Mouse (Mus musculus): Measurements from ENCODE around the gene Tbx5. TPM values are rescaled to one million over a fixed set of nuclear protein-coding genes. Genes with fewer than 3 reads are reported as not detected.

Gene Tbx5
- polyA plus RNA-seq, 1 experiment from 2014 or later: not detected

DNA sequence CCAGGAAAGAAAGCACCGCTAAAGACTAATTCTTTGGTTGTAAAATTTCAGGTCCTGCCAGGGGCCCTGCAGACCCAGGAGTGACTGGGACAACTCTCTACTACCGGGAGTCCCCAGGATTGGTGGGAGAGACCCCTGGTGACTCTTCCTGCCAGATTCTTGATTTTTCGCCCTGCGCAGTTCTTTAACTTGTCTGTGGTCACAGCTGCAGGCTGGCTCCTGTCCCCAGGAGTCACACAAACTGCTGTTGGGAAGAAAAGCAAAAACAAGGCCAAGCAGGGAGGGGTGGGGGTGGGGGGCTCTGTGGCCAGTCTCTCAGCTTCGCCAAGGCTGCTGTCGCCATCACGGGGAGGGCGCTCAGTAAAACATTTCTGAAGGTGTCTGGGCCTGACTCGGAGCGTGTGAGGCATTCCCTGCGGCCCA is 32.2 kb upstream of the Tbx5 start:
- in situ Hi-C loops (cut with MboI; ENCODE audit: low pct_unique_long_range_greater_than_20kb): no loop called here
- CTCF ChIA-PET: no interaction called here
- peaks cover 84% of the 10 kb centered on the region for H3K27me3 ChIP-seq
- DNase-seq (ENCODE audit: low read depth, low spot score) (no peak), ATAC-seq (no peak)
- POLR2A ChIA-PET: no interaction called here
- no peak for TF ChIP-seq CTCF (IDR thresholded peaks at IDR 0.05)

DNA sequence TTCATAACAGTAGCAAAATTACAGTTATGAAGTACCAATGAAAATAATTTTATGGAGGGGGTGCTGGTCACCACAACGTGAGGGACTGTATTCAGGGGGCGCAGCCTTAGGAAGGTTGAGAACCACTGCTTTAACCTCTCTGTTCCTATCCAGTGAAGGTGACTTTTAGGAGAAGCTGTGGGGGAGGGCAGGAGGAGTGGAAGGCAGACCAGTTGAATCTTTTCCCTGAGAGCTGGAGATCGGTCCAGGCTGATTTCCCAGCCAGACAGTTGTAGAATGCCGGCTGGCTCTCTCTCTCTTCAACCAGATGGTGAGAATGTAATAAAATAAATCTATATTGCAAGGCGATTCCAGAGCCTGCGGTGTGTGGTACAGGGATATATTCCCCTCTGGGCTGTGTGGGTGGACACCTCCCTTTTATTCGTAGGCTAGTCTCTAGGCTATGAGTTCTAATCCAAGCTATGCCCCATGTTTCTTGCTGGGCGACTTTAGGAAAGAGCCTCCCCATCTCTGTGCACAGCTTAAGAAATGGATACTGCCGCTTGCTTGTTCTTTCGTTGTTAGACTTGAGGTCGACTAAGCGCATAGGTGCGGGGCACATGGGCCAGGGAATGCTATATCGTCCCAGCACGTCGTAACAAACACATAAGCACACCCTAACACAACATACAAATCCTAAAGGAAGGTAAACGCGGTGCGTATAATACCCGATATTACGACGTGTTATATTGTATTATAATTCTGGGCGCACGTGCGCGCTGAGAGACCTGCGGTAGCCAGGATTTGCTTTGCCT is 29.7 kb upstream of the Tbx5 start:
- ATAC-seq: no peak
- H3K27me3 ChIP-seq: peaks cover 78% of the 10 kb centered on the region
- CTCF ChIA-PET: no interaction called here
- TF ChIP-seq CTCF (IDR thresholded peaks at IDR 0.05): no peak
- POLR2A ChIA-PET: no interaction called here
- in situ Hi-C loops (cut with MboI; ENCODE audit: low pct_unique_long_range_greater_than_20kb): no loop called here
- no peak for DNase-seq (ENCODE audit: low read depth, low spot score)

DNA sequence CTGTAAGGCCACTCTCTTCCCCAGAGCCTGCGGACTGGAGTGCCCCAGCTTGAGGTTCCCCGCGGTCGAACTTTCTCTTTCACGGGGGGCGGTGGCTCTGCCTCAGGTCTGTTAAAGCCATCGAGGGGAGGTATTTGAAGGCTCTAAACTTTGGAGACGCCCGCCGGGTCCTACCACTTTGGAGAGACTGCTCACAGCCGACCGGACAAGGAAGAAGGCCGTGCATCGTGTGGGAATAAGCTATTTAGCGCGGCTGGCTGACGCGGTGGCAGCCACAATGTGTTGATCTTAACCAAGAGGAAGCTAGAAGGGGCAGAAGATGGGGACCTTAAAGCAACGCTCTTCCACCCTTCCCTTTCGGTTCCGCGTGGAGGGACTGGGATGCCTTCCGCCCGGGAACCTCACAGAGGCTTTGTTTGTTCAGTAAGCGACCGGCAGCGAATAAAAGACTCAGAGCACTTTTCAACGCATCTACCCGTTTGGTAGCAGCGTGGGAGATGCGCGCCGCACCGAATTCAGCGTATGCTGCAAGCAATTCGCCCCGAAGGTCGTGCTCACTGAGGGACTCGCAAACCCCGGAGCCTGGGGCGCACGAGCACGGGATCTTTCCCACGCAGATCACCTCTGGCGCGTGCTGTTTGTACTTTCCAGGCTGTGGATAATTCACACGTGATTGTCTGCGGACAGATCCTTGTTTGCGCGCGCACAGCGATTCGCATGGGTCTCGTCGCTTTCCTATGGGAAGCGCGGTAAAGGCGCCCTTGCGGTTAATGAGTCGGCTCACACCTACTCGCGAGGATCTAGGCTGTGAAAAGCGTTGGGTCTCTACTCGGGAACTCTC is 28.8 kb upstream of the Tbx5 start:
- ATAC-seq: no peak
- ChIA-PET CTCF (no interaction called here), POLR2A (no interaction called here)
- in situ Hi-C loops (cut with MboI; ENCODE audit: low pct_unique_long_range_greater_than_20kb): no loop called here
- TF ChIP-seq CTCF (IDR thresholded peaks at IDR 0.05): no peak
- DNase-seq (ENCODE audit: low read depth, low spot score): no peak
- peaks cover 75% of the 10 kb centered on the region for H3K27me3 ChIP-seq

DNA sequence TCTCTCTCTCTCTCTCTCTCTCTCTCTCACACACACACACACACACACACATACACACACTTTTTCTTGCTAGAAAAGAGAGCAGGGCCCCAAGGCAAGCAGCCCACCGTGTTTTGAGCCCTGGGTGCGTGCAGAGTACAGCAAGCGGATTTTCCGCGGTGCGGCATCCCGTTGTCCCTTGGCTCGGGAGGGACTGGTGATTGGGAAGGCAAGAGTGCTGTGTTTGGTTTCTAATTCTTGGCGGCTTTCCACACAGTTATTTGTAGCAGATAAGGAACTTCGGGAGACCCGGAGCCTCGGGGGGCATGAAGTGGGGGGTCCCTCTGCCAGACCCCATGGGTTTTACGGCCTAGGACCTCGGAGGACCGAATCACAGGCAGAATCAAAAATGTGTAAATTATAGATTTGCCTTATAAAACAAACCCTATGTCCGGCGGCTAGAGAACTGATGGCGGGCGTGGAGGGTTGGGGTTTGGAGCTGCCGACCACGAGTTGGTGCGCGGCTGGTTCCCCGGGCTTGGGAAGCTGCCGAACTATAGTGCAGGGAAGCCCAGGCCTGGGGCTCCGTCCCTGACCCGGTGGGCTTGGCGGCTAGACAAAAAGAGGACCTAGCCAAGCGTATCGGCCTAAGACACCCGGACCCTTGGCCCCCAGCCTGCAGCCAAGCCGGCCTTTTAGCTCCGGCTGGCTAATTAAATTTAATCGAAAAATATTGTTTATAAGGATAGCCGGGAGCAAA is 28.0 kb upstream of the Tbx5 start:
- ATAC-seq (no peak), DNase-seq (ENCODE audit: low read depth, low spot score) (no peak)
- CTCF ChIA-PET: no interaction called here
- POLR2A ChIA-PET: no interaction called here
- no peak for TF ChIP-seq CTCF (IDR thresholded peaks at IDR 0.05)
- H3K27me3 ChIP-seq: peaks cover 79% of the 10 kb centered on the region
- in situ Hi-C loops (cut with MboI; ENCODE audit: low pct_unique_long_range_greater_than_20kb): no loop called here

DNA sequence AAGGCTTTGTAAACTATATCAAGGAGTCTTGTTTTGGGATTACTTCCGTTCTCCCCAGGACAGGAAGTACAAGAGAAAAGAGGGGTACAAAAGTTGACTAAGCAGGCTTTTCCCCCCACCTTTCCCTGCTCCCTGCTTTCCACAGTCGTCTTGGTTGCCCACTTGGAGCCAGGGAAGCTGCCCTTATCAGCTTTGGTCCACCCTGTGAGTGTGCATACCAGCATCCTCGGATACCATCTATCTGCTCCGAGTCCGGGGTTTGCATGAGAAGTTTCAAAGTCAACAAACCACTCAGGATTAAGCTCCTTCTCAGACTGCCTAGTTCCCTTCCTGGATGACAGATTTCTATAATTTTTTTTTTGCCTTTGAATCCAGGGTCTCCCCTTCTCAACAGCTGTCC is 26.8 kb upstream of the Tbx5 start:
- no peak for ATAC-seq
- TF ChIP-seq CTCF (IDR thresholded peaks at IDR 0.05): no peak
- H3K27me3 ChIP-seq: peaks cover 77% of the 10 kb centered on the region
- in situ Hi-C loops (cut with MboI; ENCODE audit: low pct_unique_long_range_greater_than_20kb): no loop called here
- ChIA-PET POLR2A (interaction anchor here (0.6 kb wide), 1 partner anchor 11 kb away, joined by 3 read pairs; no protein-coding TSS in a partner anchor), CTCF (no interaction called here)
- DNase-seq (ENCODE audit: low read depth, low spot score): no peak

DNA sequence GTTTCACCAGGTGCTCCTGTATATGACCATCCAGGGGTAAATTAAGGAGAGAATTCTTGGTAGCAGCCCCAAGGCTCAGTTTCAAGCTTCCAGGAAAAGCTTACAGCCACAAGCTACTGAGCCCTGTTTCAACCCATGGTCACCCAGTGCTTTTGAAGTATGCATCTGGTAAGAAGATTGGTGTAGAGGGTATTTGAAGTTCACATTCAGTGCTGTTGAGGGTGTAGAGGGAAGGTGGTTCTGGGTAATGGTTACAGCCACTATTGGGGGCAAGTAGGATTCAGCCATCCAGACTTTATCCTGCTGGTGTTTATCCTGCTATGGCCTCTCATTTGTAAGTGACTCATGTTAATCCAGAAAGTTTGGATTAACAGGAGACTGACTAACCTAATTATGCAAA is 26.0 kb upstream of the Tbx5 start:
- no peak for TF ChIP-seq CTCF (IDR thresholded peaks at IDR 0.05)
- POLR2A ChIA-PET: no interaction called here

DNA sequence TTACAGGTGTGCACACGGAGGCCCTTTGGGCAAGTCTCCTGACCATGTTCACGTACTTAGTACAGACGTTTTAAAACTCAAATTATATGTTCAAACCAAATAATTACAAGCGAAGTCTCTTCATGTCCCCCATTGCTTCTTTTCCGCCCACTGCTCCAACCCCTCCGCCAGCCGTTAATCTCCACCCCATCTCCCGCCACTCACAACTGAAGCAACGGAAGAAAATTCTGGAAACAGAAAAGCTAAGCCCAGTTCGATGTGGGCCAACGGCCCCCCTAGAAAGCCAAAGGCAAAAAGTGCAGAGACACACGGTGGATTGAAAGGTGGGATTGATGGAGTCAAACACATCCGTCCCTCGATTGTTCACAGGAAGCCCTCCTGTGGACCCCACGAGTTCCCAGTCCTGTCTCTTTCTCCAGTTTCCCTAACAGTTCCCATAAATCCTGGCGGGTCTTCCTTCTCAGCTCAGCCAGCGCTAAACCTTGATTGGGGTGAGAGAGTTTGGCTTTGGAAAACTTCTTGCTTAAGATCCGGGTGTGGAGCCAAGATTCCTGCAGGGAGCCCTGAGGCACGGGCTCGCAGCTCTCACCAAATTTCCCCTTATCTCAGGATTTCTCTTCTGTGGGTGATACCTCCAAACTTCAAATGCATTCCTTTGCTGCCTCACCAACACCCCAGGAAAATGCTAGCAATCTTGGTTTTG is 24.8 kb upstream of the Tbx5 start:
- H3K27me3 ChIP-seq: peaks cover 59% of the 10 kb centered on the region
- no peak for ATAC-seq

More for the DNA sequence above, 26.0 kb upstream of the Tbx5 start:
- CTCF ChIA-PET: no interaction called here
- in situ Hi-C loops (cut with MboI; ENCODE audit: low pct_unique_long_range_greater_than_20kb): no loop called here
- ATAC-seq (no peak), DNase-seq (ENCODE audit: low read depth, low spot score) (no peak)
- H3K27me3 ChIP-seq: peaks cover 69% of the 10 kb centered on the region

DNA sequence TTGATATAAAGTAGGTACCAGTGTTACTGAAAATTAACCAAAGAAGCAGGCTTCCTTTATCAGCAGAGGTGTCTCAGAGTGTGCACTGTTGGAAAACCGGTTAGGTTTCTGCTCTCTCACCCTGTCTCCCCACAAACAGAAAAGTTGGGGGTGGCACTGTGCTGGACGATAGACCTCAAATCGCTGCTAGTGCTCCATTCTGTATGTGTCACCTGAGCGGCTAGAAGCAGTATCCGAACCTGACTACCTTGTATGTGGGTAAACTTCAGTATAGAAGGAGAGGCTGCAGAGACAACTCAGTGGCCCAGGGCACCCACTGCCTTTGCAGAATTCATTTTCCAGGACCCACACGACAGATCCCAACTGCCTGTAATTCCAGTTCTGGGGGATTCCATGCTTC is 23.8 kb upstream of the Tbx5 start:
- TF ChIP-seq CTCF (IDR thresholded peaks at IDR 0.05): no peak

More for the DNA sequence above, 24.8 kb upstream of the Tbx5 start:
- in situ Hi-C loops (cut with MboI; ENCODE audit: low pct_unique_long_range_greater_than_20kb): no loop called here
- DNase-seq (ENCODE audit: low read depth, low spot score): no peak
- no peak for TF ChIP-seq CTCF (IDR thresholded peaks at IDR 0.05)
- POLR2A ChIA-PET: no interaction called here
- CTCF ChIA-PET: no interaction called here

DNA sequence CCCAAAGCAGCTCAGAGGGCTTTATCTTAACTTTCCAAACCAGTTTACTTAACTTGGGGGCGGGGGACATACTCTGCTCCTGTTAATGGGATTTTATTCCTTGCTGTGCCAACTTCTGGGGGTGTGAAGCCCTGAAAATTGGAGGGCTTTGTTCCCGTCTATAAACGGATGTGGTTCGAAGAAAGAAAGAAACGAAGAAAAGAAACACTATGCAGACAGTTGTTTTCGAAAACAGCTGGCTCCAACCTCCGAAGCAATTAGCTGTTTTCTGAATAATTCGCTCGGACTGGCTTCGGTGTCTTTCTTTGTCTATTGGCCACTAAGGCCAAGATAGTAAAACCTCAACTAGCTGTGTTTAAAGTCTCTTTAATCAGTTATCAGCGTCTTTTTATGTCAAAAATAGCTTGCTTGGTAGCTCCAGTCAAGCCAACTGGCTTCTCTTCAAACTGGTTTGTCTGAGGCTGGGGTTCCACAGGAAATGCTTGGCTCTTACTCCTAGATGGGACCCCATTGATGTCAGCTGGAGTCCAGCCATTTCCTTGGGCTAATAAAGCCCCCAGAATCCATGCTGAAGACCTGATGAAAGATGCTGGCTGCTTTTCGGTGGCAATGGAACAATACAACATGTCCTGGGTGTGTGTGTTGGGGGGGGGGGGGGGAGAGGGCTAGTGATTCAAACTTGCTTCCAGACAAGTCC is 21.3 kb upstream of the Tbx5 start:
- DNase-seq (ENCODE audit: low read depth, low spot score): no peak
- CTCF ChIA-PET: no interaction called here
- H3K27me3 ChIP-seq: peaks cover 27% of the 10 kb centered on the region
- in situ Hi-C loops (cut with MboI; ENCODE audit: low pct_unique_long_range_greater_than_20kb): no loop called here
- no peak for ATAC-seq
- POLR2A ChIA-PET: no interaction called here
- no peak for TF ChIP-seq CTCF (IDR thresholded peaks at IDR 0.05)

More for the DNA sequence above, 23.8 kb upstream of the Tbx5 start:
- ChIA-PET CTCF (no interaction called here), POLR2A (no interaction called here)
- DNase-seq (ENCODE audit: low read depth, low spot score) (no peak), ATAC-seq (no peak)
- in situ Hi-C loops (cut with MboI; ENCODE audit: low pct_unique_long_range_greater_than_20kb): no loop called here
- peaks cover 48% of the 10 kb centered on the region for H3K27me3 ChIP-seq

DNA sequence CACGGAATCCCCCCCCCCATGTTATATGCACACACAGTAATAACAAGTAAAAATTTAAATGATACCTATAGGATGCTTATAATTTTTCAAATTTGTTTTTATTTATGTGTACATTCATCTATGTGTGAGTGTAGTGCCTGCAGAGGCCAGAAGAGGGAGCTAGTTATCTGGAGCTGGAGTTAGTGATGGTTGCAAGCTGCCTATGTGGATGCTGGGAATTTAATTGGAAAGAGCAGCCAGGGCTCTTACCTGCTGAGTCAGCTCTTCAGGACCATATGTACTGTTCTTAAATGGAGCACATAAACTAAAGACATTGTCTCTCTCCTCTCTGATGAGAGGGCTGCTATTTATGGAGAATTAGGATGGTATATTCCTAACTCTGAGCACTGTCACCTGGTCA is 17.2 kb upstream of the Tbx5 start:
- ChIA-PET CTCF (interaction anchor here (0.6 kb wide), 1 partner anchor 268 kb away, joined by 3 read pairs; no protein-coding TSS in a partner anchor), POLR2A (no interaction called here)
- in situ Hi-C loops (cut with MboI; ENCODE audit: low pct_unique_long_range_greater_than_20kb): no loop called here
- ATAC-seq: no peak
- TF ChIP-seq CTCF (IDR thresholded peaks at IDR 0.05): peak; percentile 43
- no peak for DNase-seq (ENCODE audit: low read depth, low spot score)
- peaks cover 3% of the 10 kb centered on the region for H3K27me3 ChIP-seq
